Mouse (Mus musculus) stomach, postnatal 0 days (tissue): ENCODE measurements around the gene Lctl.

Experiments
- CTCF ChIP-seq: IDR thresholded peaks from 2 replicates; pipeline ENCODE4 v1.5.1; 2016; ENCODE audit warnings: antibody characterized with exemption, low read depth, mild to moderate bottlenecking, moderate library complexity
- EP300 ChIP-seq: optimal IDR thresholded peaks from 2 replicates; pipeline ENCODE3; 2016; ENCODE audit warnings: antibody characterized with exemption

DNA sequence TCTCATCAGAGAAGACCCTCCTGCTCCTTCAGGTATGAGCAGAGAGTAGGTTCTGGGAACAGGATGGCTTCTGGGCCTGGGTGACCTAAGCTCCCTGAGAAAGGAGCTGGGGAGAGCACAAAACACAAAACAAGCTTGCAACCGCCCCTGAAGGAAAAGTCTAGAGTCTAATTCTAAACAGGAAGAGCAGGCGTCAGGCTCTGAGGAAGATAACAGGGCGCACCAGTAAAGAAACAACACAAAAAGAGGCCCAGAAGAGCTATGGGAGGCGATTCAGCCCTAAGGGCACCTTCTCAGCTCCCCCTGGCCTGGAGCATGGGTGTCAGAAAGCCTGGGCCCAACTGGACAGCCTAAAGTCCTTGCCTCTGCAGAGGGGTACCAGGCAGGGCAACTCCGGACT, 47.8 kb upstream of the Lctl start:
- no peak for TF ChIP-seq CTCF
- no peak for TF ChIP-seq EP300
